Mouse (Mus musculus) heart, postnatal 4 days (tissue): Measurements from ENCODE around the gene Map3k7cl. TPM values are rescaled to one million over a fixed set of nuclear protein-coding genes. Genes with fewer than 3 reads are reported as not detected.

Experiments used
- DNase-seq: peaks from one replicate; pipeline ENCODE4 v3.0.0; 2021
- total RNA-seq, 2 experiments: library from RNA; stranded (reverse); gene quantifications; 2 replicates each; pipeline ENCODE4 v1.2.3; 2021

Map3k7cl gene
- total RNA-seq, 2 experiments from 2014 or later: 9.4 to 9.5 TPM

DNA sequence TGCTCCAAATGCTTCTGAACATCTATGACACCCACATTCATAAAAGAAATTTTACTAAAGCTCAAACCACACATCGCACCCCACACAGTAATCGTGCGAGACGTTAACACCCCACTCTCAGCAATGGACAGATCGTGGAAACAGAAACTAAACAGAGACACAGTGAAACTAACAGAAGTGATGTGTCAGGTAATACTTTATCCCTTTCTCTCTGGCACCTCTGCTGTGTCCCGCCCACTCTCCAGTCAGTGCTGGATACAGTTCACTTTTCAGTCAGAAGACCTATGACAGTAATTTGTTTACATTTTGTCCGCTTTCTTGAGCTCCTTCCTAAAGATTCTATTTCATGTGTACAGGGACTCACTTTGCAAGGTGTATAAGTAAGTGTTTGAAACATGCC, 89.1 kb downstream of the Map3k7cl start:
- DNase-seq: no peak

DNA sequence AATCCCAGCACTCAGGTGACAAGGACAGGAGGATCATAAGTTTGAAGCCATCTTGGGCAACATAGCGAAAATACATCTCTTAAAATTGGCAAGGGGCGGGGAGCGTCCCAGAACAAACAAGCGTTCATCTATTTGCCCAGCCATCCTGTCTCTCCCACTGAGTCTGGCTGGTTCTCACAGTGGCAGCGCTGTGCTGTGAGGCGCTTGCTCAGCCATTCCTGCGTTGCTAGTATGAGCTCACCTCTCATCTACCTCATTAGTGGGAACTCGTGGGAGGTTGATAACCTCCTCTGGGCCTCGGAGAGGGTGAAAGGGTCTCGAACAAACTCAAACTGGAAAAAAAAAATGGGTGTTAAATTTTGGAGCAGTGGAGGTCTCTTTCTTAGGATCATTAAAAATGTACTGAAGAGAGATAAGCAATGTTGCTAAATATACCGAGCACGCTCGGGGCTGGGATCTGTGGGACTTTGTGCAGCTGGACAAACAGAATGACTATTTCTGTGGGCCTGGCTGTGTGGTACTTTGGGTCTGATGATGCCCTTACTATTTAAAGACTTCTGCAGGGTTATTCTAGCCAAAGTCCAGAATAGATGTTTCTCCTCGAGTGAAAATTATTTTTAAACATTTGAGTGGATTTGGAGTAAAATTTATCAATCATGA, 91.1 kb downstream of the Map3k7cl start:
- DNase-seq: no peak

Other genes with a start within 250 kb of the Map3k7cl start
- gene N6amt1, start 199.1 kb upstream of the Map3k7cl start, total RNA-seq: 10 to 100 TPM; 29.1 to 31.5 TPM
- gene Ltn1, start 120.7 kb upstream of the Map3k7cl start, total RNA-seq: 10 to 100 TPM; 29.6 to 29.9 TPM
- gene Rwdd2b, start 112.8 kb upstream of the Map3k7cl start, total RNA-seq: 1 to 10 TPM; 6.9 to 7.6 TPM
- 10 to 100 TPM; 48.6 to 49.4 TPM for gene Usp16, start 98.6 kb upstream of the Map3k7cl start, total RNA-seq
- 100 to 1,000 TPM; 202 to 213 TPM for gene Cct8, start 57.5 kb upstream of the Map3k7cl start, total RNA-seq
- 10 to 100 TPM; 25.9 to 28.7 TPM for gene Bach1, start 145.6 kb downstream of the Map3k7cl start, total RNA-seq